Mouse (Mus musculus): ENCODE measurements around the gene Grin1.

DNA sequence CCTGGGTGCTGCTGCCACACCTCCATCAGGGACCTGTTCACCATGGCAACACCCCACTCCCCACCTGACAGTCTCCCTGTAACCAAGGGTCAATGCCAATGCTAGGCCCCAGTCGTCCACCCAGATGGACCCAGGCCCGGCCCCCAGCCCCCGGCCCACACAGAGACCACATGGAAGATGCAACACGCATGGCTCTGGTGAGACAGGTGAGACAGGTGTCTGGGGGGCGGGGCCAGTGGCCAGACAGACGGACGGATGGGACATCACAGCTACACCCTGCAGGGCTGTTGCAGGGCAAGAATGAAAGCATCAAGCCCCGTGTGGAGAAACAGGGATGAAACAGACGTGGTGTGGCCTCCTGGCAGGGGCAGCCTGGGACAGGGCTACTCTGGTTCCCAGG lies 25.3 kb downstream of the Grin1 start:
- TF ChIP-seq POLR2A (IDR thresholded peaks at IDR 0.05; ENCODE audit: insufficient read depth, low read depth, low read length), result no peak
- TF ChIP-seq CTCF (IDR thresholded peaks at IDR 0.05; ENCODE audit: insufficient read depth, low read depth, low read length), result no peak

Measured in olfactory bulb, adult 2 months (tissue).